Mouse (Mus musculus): Measurements from ENCODE around the gene Nme6. TPM values are rescaled to one million over a fixed set of nuclear protein-coding genes. Genes with fewer than 3 reads are reported as not detected.

Gene Nme6
- polyA plus RNA-seq, 1 experiment = 5.8 TPM

GRCm38 (mm10) chr9:109855947-109856346, 23.4 kb downstream of the Nme6 start:
- no peak for TF ChIP-seq GATA1 (IDR thresholded peaks at IDR 0.05; ENCODE audit: low read length)

DNA sequence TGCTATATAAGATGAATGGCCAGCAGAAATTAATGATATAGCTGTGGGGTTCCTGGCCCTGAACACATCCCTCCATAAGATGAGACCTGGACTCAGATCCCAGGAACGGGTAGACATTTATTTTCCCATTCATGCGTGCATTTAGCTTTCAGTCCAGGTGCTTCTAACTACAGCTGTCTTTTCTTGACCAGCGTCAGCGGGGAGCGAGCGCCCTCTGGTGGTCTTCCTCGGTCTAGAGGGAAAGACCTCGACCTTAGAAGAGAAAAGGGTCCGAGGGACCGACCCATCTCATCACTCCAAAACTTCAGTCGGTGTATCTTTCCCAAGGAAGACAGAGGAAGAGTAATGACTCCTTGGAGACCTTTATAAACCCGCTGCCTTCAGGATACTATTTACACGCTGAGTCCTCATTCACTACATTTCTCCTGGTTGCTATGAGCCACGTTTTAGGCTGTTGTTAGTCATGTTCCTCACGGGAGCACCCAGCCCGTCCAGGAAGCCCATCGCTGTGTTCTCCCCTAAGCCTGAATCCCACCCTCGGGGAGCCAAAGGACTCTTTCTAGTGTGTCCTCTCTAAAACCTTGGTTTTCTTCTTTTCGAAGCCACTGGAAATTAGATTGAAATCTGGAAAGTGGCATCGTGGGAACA, 30.0 kb downstream of the Nme6 start:
- no peak for TF ChIP-seq GATA1 (IDR thresholded peaks at IDR 0.05; ENCODE audit: low read length)

DNA sequence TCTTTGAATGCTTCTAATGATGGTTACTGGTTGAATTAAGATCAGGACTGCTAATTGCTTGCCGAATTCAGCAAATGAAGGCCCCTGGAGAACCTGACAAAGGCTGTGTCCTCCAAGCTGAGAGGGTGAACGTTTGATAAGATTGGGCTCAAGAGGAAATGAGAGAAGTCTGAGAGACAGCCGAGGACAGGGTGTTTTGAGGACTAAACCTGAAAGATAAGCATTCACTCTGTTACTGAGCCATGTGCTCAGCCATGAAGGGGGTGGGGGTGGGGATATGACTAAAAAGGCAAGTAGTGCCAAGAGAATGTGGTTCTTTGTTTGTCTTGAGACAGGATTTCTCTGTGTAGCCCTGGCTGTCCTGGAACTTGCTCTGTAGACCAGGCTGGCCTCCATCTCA, 30.5 kb downstream of the Nme6 start:
- TF ChIP-seq GATA1 (IDR thresholded peaks at IDR 0.05; ENCODE audit: low read length) = no peak

DNA sequence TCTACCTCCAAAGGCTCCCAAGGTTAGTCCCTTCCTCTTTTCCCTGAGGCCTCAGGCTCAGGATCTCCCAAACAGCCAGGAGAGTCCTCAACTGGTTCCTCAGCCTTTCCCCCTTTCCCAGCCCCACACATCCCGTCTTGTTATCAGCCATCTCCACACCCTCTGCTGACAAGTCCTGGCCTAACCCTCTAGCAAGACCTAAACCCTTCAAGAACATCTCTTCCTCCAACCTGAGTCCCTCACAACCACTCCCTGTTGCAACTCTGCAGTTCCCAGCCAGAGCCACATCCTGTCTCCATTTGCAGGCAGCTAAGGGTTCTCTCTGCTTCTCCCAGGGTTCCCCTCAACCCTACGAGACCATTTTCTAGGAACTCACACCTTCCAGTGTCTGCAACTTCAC, 33.7 kb downstream of the Nme6 start:
- no peak for TF ChIP-seq GATA1 (IDR thresholded peaks at IDR 0.05; ENCODE audit: low read length)

DNA sequence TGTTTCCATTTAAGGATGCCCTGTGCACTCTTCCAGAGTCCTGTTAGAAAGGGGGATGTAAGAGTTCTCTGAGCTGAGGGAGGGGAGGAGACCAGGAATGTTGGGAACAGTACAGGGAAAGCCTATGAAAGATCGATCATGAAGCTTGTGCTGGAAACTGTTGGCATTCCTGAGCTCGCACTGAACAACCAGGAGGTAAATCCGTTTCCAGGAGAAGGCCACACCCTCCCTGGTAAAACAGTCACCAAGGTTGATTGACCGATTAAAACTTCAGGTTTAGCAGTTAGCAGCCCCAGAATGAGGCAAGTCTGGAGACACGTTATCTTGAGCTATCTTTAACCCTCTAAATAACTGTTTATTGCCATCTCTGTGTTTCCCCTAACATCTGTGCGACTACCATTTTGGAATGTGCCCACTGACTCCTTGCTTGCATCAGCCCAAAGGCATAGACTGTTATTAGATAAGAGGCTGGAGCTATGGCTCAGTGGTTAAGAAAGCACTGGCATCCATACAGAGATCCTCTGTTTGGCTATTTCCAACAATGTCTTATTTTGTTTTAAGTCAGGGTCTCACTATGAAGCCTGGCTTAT, 38.5 kb downstream of the Nme6 start:
- TF ChIP-seq GATA1 (IDR thresholded peaks at IDR 0.05; ENCODE audit: low read length) = no peak

DNA sequence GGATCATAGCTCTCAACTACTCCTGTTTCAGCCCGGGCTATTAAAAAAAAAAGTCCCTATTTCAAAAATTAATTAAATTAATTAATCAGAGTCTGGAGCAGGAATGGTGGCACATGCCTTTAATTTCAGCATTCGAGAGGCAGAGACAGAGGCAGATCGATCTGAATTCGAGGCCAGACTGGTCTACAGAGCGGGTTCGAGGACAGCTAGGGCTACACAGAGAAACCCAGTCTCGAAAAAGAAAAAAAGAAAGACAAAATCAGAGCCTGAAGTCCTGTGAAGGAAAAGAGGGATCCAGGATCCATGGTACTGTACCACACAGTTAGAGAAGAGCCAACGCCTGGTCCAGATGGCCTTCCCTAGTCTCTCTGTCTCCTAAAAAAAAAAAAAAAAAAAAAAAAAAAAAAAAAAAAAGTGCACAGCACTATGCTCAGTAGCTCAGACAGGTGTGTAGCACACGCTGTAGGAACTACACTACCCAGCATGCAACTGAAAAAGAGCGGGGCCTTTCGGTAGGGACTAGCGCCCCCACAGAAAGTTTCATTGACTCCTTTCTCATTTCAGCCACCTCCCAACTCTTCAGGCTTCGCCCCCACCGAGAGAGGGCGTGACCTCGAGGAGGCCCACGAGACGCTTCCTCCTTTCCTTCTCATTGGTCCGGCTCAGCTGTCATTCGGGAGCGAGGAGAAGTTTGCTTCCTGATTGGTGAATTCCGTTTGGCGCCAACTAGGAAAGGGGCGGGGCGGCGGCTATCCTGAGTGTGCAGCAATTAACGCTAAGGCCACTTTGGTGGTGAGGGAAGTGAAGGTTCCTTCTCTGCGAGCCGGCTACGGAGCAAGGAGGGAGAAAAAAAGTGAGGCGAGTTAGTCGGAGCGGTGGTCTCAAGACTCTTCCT, 42.5 kb downstream of the Nme6 start, which contains the start of gene Cdc25a:
Gene Cdc25a (plus strand): TSS at position 783 of the 895 bp plus-strand sequence.
- TF ChIP-seq GATA1 (IDR thresholded peaks at IDR 0.05; ENCODE audit: low read length) = no peak

GRCm38 (mm10) chr9:109875695-109876601, 43.4 kb downstream of the Nme6 start:
- no peak for TF ChIP-seq GATA1 (IDR thresholded peaks at IDR 0.05; ENCODE audit: low read length)

DNA sequence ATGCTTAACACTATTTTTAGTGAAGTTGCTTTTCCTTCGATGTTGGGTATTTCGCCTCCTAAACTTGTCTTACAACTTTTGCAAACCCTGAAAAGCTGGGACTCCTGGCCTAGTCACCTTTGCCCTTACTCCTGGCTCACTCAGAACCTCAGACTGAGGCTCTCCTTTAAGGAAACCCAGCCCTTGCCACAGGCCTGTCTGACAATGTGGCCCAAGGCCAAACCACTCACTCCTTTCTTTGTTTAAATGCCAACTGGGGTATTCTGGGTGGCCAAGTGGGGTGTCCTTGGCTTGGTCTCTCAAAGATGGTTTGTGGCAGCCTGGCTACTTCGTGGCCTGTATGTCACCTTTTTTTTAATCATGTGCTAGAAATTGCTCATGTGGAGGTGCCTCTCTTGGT, 44.2 kb downstream of the Nme6 start:
- no peak for TF ChIP-seq GATA1 (IDR thresholded peaks at IDR 0.05; ENCODE audit: low read length)

DNA sequence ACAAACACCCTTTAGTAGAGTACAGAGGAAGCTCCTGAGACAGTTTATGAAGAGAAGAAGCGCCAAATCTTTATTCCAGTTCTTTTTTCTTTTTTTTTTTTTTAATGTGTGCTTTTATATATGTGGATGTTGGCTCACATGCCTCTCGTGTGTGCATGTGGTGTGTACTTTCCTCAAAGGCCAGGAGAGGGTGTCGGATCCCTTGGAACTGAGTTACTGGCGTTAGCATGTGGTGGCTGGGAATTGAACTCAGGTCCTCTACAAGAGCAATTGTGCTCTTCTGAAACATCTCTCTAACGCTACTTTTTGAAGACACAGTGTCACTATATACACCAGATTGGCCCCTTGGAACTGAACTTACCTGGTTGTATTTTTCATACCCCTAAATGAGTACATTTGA, 45.1 kb downstream of the Nme6 start:
- no peak for TF ChIP-seq GATA1 (IDR thresholded peaks at IDR 0.05; ENCODE audit: low read length)

DNA sequence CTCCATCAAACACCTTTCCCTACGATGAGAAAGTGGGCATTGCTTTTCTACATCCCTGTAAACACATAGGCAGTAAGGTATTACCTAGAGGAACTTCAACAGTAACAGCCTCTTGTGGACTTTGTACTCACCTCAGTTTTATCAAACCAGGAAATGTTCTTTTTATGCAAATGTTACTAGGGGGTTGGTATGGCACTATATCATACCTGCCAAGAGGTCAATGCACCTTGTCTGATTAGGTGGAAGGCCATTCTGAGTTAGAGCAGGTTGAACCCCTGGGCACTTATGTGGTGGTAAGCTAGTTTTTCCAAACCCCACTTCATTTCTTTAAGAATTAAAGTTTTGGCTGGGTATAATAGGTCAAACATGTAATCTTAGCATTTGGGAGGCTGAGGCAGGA, 46.8 kb downstream of the Nme6 start:
- no peak for TF ChIP-seq GATA1 (IDR thresholded peaks at IDR 0.05; ENCODE audit: low read length)

DNA sequence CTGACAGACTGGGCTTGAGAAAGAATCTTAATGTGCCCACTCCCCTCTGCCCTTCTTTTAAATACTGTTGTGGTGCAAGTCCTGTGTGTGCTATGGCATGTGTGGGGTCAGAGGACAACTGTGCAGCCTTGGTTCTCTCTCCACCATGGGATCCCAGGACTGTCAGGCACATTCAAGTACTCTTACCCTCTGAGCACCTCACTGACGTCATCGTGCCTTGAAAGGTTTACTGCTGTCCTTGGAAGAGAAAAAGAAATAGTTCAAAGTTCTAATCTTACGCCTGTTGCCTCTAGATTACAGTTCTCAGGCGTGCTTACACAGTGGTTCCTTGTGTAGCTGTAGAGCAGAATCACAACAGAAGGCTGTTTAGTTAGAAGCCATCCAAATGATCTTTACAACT, 53.7 kb downstream of the Nme6 start:
- TF ChIP-seq GATA1 (IDR thresholded peaks at IDR 0.05; ENCODE audit: low read length) = no peak

GRCm38 (mm10) chr9:109887321-109887720, 54.8 kb downstream of the Nme6 start:
- TF ChIP-seq GATA1 (IDR thresholded peaks at IDR 0.05; ENCODE audit: low read length) = no peak

- no peak for TF ChIP-seq GATA1 (IDR thresholded peaks at IDR 0.05; ENCODE audit: low read length)
These were observed 59.0 kb downstream of the Nme6 start for GRCm38 (mm10) chr9:109891501-109891900.

Other genes starting within 250 kb of the Nme6 start
- gene Fbxw24, start 206.7 kb upstream of the Nme6 start, polyA plus RNA-seq (2012) = not detected in 2 replicates
- gene Fbxw25, start 168.1 kb upstream of the Nme6 start, polyA plus RNA-seq (2012) = not detected in 2 replicates
- not detected in 2 replicates for gene Fbxw18, start 130.0 kb upstream of the Nme6 start, polyA plus RNA-seq (2012)
- gene Fbxw26, start 86.7 kb upstream of the Nme6 start, polyA plus RNA-seq (2012) = not detected in 2 replicates
- not detected in 2 replicates for gene Fbxw27, start 42.1 kb upstream of the Nme6 start, polyA plus RNA-seq (2012)
- gene Spink8, start 20.5 kb upstream of the Nme6 start, polyA plus RNA-seq (2012) = not detected in 2 replicates
- gene Camp, start 16.9 kb downstream of the Nme6 start, polyA plus RNA-seq (2012) = not detected in 2 replicates
- gene Cdc25a, start 42.8 kb downstream of the Nme6 start, polyA plus RNA-seq (2012) = 108 and 165 TPM in 2 replicates
- gene Map4, start 98.7 kb downstream of the Nme6 start, polyA plus RNA-seq (2012) = 73.3 and 80.1 TPM in 2 replicates

All from G1E-ER4 (cell line).